In genomic region chr11:76415001-76415400, GRCm38 (mm10) we compare ENCODE assay signal across 22 mouse cellular contexts. TPM values are rescaled to one million over a fixed set of nuclear protein-coding genes. Genes with fewer than 3 reads are reported as not detected.
DNase-seq lines count a peak whose midpoint lies in the region; ATAC-seq and TF ChIP-seq lines count a peak whose summit lies in the region.
"Had no signal": no experiment of that assay in that cellular context is flagged by ENCODE, and none has a peak within 500 bp of the region (broad histone marks: within the 10 kb centered on the region; RNA-seq: fewer than 3 reads in every experiment).

No protein-coding gene starts in this region.

- no peaks in the 10 kb centered on the region for H3K27me3 ChIP-seq in liver, adult 2 months (ENCODE audit: control insufficient read depth, insufficient read depth, low read length)
- H3K27me3 ChIP-seq in liver, postnatal 0 days (ENCODE audit: insufficient read depth, low read length): no peaks in the 10 kb centered on the region
- no peaks in the 10 kb centered on the region for H3K27me3 ChIP-seq in CH12.LX (replicated peaks)
- H3K27me3 ChIP-seq: embryonic facial prominence, embryonic 12.5 days; heart, embryonic 15.5 days; hindbrain, embryonic 15.5 days; midbrain, embryonic 12.5 days; neural tube, embryonic 12.5 days had no signal

- no peak for TF ChIP-seq CTCF in liver, adult 2 months (IDR thresholded peaks at IDR 0.05; ENCODE audit: low read depth, low read length)
- no peak for TF ChIP-seq CTCF in liver, postnatal 0 days (IDR thresholded peaks at IDR 0.05; ENCODE audit: low read depth)
- TF ChIP-seq CTCF in CH12.LX (conservative IDR thresholded peaks at IDR 0.05 in 1 of 2, IDR thresholded peaks at IDR 0.05 in 1 of 2; ENCODE audit: low read depth in 2 of 2, low read length in 2 of 2): no peak

- no peak overlapping the region for H3K4me3 ChIP-seq in liver, adult 2 months (ENCODE audit: insufficient read depth, low read depth, low read length)
- no peak overlapping the region for H3K4me3 ChIP-seq in liver, postnatal 0 days (ENCODE audit: low read depth, low read length)
- no peak overlapping the region for H3K4me3 ChIP-seq in CH12.LX (replicated peaks in 1 of 3; ENCODE audit: low read depth in 2 of 3, low read length in 2 of 3, poor library complexity in 1 of 3)
- H3K4me3 ChIP-seq: embryonic facial prominence, embryonic 12.5 days; erythroblast, embryonic 14.5 days; heart, embryonic 15.5 days; hindbrain, embryonic 15.5 days; midbrain, embryonic 12.5 days; neural tube, embryonic 12.5 days had no signal

- TF ChIP-seq RAD21 in CH12.LX (IDR thresholded peaks at IDR 0.05; ENCODE audit: low read depth, low read length): no peak

- H3K36me3 ChIP-seq in liver, adult 2 months (ENCODE audit: control insufficient read depth, insufficient read depth, low read length): peaks cover 19% of the 10 kb centered on the region; the same call in 1 of the 2 replicates
- peaks cover 48% of the 10 kb centered on the region for H3K36me3 ChIP-seq in liver, postnatal 0 days (replicated peaks; ENCODE audit: insufficient read depth, low read length)
- H3K36me3 ChIP-seq in CH12.LX (replicated peaks in 1 of 2; ENCODE audit: control insufficient read depth in 1 of 2, insufficient read depth in 1 of 2, low read length in 1 of 2): peaks cover 79 to 91% of the 10 kb centered on the region in 2 experiments

- H3K4me1 ChIP-seq in liver, adult 2 months (ENCODE audit: control insufficient read depth, insufficient read depth, low read length): no peaks in the 10 kb centered on the region
- H3K4me1 ChIP-seq in liver, postnatal 0 days (ENCODE audit: insufficient read depth): no peaks in the 10 kb centered on the region; the same call in 1 of the 2 replicates
- H3K4me1 ChIP-seq in CH12.LX (ENCODE audit: control insufficient read depth in 1 of 2, insufficient read depth in 2 of 2): peaks cover 0 to 3% of the 10 kb centered on the region in 2 experiments; a peak in 1 of 4 replicates
- H3K4me1 ChIP-seq: midbrain, embryonic 12.5 days; neural tube, embryonic 12.5 days had no signal

- no peak overlapping the region for H3K27ac ChIP-seq in liver, adult 2 months (replicated peaks; ENCODE audit: insufficient read depth, low read depth, low read length)
- H3K27ac ChIP-seq in liver, postnatal 0 days (ENCODE audit: low read depth): no peak overlapping the region
- no peak overlapping the region for H3K27ac ChIP-seq in CH12.LX (ENCODE audit: insufficient read depth, low read depth)
- H3K27ac ChIP-seq: heart, embryonic 15.5 days; hindbrain, embryonic 15.5 days; midbrain, embryonic 12.5 days; neural tube, embryonic 12.5 days had no signal

- DNase-seq in adrenal gland, postnatal 14 days: peak; percentile 66
- DNase-seq in adrenal gland, adult 8-10 months: no peak
- DNase-seq in liver, adult 2 months (ENCODE audit: extremely low read depth, low read depth, low spot score): peak; percentile 64
- no peak for DNase-seq in liver, postnatal 0 days
- DNase-seq in CH12.LX (ENCODE audit: extremely low read depth): no peak
- peak; percentile 78 for DNase-seq in fibroblast of lung, adult 2 months (ENCODE audit: low read depth)
- DNase-seq in urinary bladder, adult 18-20 months (ENCODE audit: low spot score in 2 of 2): no peak
- DNase-seq: cerebellum, adult 9-10 months; heart, postnatal 4 days; kidney, postnatal 14 days; left cerebral cortex, postnatal 4 days; liver; lung, adult 2 months; thymus, postnatal 14 days had no signal

- no peak for ATAC-seq in liver, postnatal 0 days
- ATAC-seq: forebrain, embryonic 16.5 days; intestine, embryonic 16.5 days had no signal

- H3K4me2 ChIP-seq in liver, postnatal 0 days (ENCODE audit: low read depth, low read length): no peak overlapping the region
- no peak overlapping the region for H3K4me2 ChIP-seq in CH12.LX (ENCODE audit: insufficient read depth, low read depth, poor library complexity, severe bottlenecking)
- H3K4me2 ChIP-seq: embryonic facial prominence, embryonic 12.5 days; heart, embryonic 15.5 days; hindbrain, embryonic 15.5 days; midbrain, embryonic 12.5 days; neural tube, embryonic 12.5 days had no signal

- H3K9ac ChIP-seq in liver, adult 2 months (ENCODE audit: low read depth, low read length): no peak overlapping the region
- no peak overlapping the region for H3K9ac ChIP-seq in liver, postnatal 0 days (replicated peaks)
- no peak overlapping the region for H3K9ac ChIP-seq in CH12.LX (ENCODE audit: insufficient read depth, low read depth)
- H3K9ac ChIP-seq: embryonic facial prominence, embryonic 12.5 days; heart, embryonic 15.5 days; hindbrain, embryonic 15.5 days; midbrain, embryonic 12.5 days; neural tube, embryonic 12.5 days had no signal

- no peaks in the 10 kb centered on the region for H3K79me2 ChIP-seq in liver, adult 2 months (ENCODE audit: control insufficient read depth, insufficient read depth, low read length)
- 0 out of 2 replicates have a peak, but pooled peaks cover 2% of the 10 kb centered on the region for H3K79me2 ChIP-seq in CH12.LX (replicated peaks; ENCODE audit: control insufficient read depth, extremely low read depth, insufficient read depth, poor library complexity, severe bottlenecking)

- in situ Hi-C loops in CH12.LX (cut with MboI; ENCODE audit: low pct_ligation_motif_present, low pct_unique_long_range_greater_than_20kb, low sequenced_read_pairs): no loop called here

- no peak for TF ChIP-seq POLR2A in liver, adult 2 months (IDR thresholded peaks at IDR 0.05; ENCODE audit: extremely low read depth, insufficient read depth, low read length)
- TF ChIP-seq POLR2A in CH12.LX (IDR thresholded peaks at IDR 0.05; ENCODE audit: low read depth, low read length): peak; percentile 35; the same call in 1 of the 2 replicates

- 69% methylated on average over 4 of the region's 4 CpGs for WGBS in liver, adult 2 months
- 84% methylated on average over 4 of the region's 4 CpGs for WGBS in liver, postnatal 0 days (ENCODE audit: insufficient replicate concordance)

- TF ChIP-seq EP300 in liver, postnatal 0 days (IDR thresholded peaks at IDR 0.05; ENCODE audit: low read depth): no peak
- no peak for TF ChIP-seq EP300 in CH12.LX (IDR thresholded peaks at IDR 0.05; ENCODE audit: low read length)

- no peaks in the 10 kb centered on the region for H3K9me3 ChIP-seq in liver, postnatal 0 days (ENCODE audit: low read length)
- H3K9me3 ChIP-seq in CH12.LX (replicated peaks; ENCODE audit: low read length): no peaks in the 10 kb centered on the region
- H3K9me3 ChIP-seq: embryonic facial prominence, embryonic 12.5 days; heart, embryonic 15.5 days; hindbrain, embryonic 15.5 days; midbrain, embryonic 12.5 days; neural tube, embryonic 12.5 days had no signal

- dilution Hi-C loops in CH12.LX (cut with MboI; ENCODE audit: extremely low pct_ligation_motif_present, extremely low pct_unique_long_range_greater_than_20kb, low sequenced_read_pairs): no loop called here

TF ChIP-seq in CH12.LX, 34 proteins besides CTCF, POLR2A, EP300 and RAD21:
- TF ChIP-seq POLR2AphosphoS2 (IDR thresholded peaks at IDR 0.05; ENCODE audit: low read depth, low read length) (no peak), NRF1 (IDR thresholded peaks at IDR 0.05; ENCODE audit: low read depth, low read length) (no peak), GABPA (IDR thresholded peaks at IDR 0.05; ENCODE audit: insufficient replicate concordance, low read depth, low read length) (no peak), TBP (conservative IDR thresholded peaks at IDR 0.05; ENCODE audit: low read depth, low read length) (no peak), ZMIZ1 (IDR thresholded peaks at IDR 0.05; ENCODE audit: low read depth, low read length) (no peak), ETS1 (conservative IDR thresholded peaks at IDR 0.05; ENCODE audit: low read depth, low read length) (no peak), USF1 (IDR thresholded peaks at IDR 0.05; ENCODE audit: low read depth, low read length) (no peak), RCOR1 (conservative IDR thresholded peaks at IDR 0.05; ENCODE audit: low read depth, low read length) (no peak), ZKSCAN1 (IDR thresholded peaks at IDR 0.05; ENCODE audit: borderline replicate concordance, low read depth, low read length) (no peak), MAX (IDR thresholded peaks at IDR 0.05; ENCODE audit: low read length) (no peak), ELF1 (IDR thresholded peaks at IDR 0.05; ENCODE audit: low read depth, low read length) (no peak), JUN (IDR thresholded peaks at IDR 0.05; ENCODE audit: insufficient read depth, low read depth, low read length) (no peak), SMC3 (IDR thresholded peaks at IDR 0.05; ENCODE audit: low read depth, low read length) (no peak), SIN3A (IDR thresholded peaks at IDR 0.05; ENCODE audit: low read length) (no peak), CHD1 (IDR thresholded peaks at IDR 0.05; ENCODE audit: low read depth, low read length) (no peak), PAX5 (IDR thresholded peaks at IDR 0.05; ENCODE audit: low read length) (no peak), MXI1 (IDR thresholded peaks at IDR 0.05; ENCODE audit: low read depth, low read length) (no peak), MYC (IDR thresholded peaks at IDR 0.05; ENCODE audit: low read depth, low read length) (no peak), IRF4 (IDR thresholded peaks at IDR 0.05; ENCODE audit: low read depth, low read length) (no peak), TCF12 (IDR thresholded peaks at IDR 0.05; ENCODE audit: low read depth, low read length) (no peak)
TF ChIP-seq in CH12.LX: peak in this region for 0.

RNA-seq across cellular contexts. Expression of gene Timm22, which starts 8.2 kb away (rescaled TPM):
- total RNA-seq in adrenal gland, postnatal 14 days (2021): 35.6 and 37.6 TPM in 2 replicates
- total RNA-seq in adrenal gland, adult 8-10 months (2022): 10 to 100 TPM; 47.6 to 64.2 (median 56.4) TPM
- total RNA-seq in liver, adult 2 months (2014; rRNA removed): 7.9 and 12.4 TPM in 2 replicates
- polyA plus RNA-seq in liver, adult 2 months (2012; rRNA removed): 6.0 and 7.5 TPM in 2 replicates
- polyA plus RNA-seq in liver, postnatal 0 days (2015; fragmentation: Nextera tagmentation; extraction: Ambion mirVana): 35.0 and 38.4 TPM in 2 replicates
- total RNA-seq in CH12.LX (2012; rRNA removed) (53.8 and 65.2 TPM in 2 replicates), CH12.LX (2014; rRNA removed) (81.4 and 81.5 TPM in 2 replicates)
- 44.6 and 62.5 TPM in 2 replicates for polyA plus RNA-seq in CH12.LX (2012; ENCODE audit: insufficient read length, low read depth)

RNA-seq across cellular contexts. Expression of gene Nxn, which starts 16.1 kb away (rescaled TPM):
- total RNA-seq in adrenal gland, postnatal 14 days (2021): 20.0 and 26.2 TPM in 2 replicates
- 10 to 100 TPM; 33.5 to 43.6 (median 40.8) TPM for total RNA-seq in adrenal gland, adult 8-10 months (2022)
- total RNA-seq in liver, adult 2 months (2014; rRNA removed): 1.0 and 2.2 TPM in 2 replicates
- 1.3 and 1.6 TPM in 2 replicates for polyA plus RNA-seq in liver, adult 2 months (2012; rRNA removed)
- polyA plus RNA-seq in liver, postnatal 0 days (2015; fragmentation: Nextera tagmentation; extraction: Ambion mirVana): 2.5 and 2.6 TPM in 2 replicates
- total RNA-seq in CH12.LX (2012; rRNA removed) (16.5 and 19.2 TPM in 2 replicates), CH12.LX (2014; rRNA removed) (12.9 and 15.3 TPM in 2 replicates)
- polyA plus RNA-seq in CH12.LX (2012; ENCODE audit: insufficient read length, low read depth): 24.8 and 25.0 TPM in 2 replicates

Comparison
In these comparisons a context has a peak if more than half of its experiments do, and no peak if none do; other contexts are left out.
1. DNase-seq: peak in adrenal gland, postnatal 14 days (single experiment), liver, adult 2 months (single experiment) and fibroblast of lung, adult 2 months (single experiment); none in adrenal gland, adult 8-10 months (single experiment), liver, postnatal 0 days (single experiment), CH12.LX (single experiment) and urinary bladder, adult 18-20 months (0 of 2).